Mouse (Mus musculus) megakaryocyte, embryonic 14.5 days (primary cell): ENCODE data around the gene Nfat5.

Source experiments
- FLI1 ChIP-seq: IDR thresholded peaks from 2 replicates; pipeline ENCODE4 v1.6.1; 2012; ENCODE audit warnings: low read length, inconsistent platforms, mixed read lengths
- GATA1 ChIP-seq: IDR thresholded peaks from 3 replicates; pipeline ENCODE4 v1.6.1; 2012; ENCODE audit warnings: mixed read lengths, low read length, inconsistent platforms, borderline replicate concordance

- TF ChIP-seq GATA1: no peak
- no peak for TF ChIP-seq FLI1
Measured at GRCm38 (mm10) chr8:107286686-107287085, 6.6 kb upstream of the Nfat5 start.
